Mouse (Mus musculus): ENCODE measurements around the gene Mdm4.
"Not testable (repeated sequence)": the region's sequence is repeated elsewhere in the genome, so short reads cannot be mapped to it uniquely, and the experiment has no call there.

Gene Mdm4

GRCm38 (mm10) chr1:133051829-133052228, 21.5 kb upstream of the Mdm4 start:
- no peak for DNase-seq (ENCODE audit: low read depth, low spot score)

- DNase-seq (ENCODE audit: low read depth, low spot score) = no peak
These were observed 19.7 kb upstream of the Mdm4 start for GRCm38 (mm10) chr1:133050001-133050431.

DNA sequence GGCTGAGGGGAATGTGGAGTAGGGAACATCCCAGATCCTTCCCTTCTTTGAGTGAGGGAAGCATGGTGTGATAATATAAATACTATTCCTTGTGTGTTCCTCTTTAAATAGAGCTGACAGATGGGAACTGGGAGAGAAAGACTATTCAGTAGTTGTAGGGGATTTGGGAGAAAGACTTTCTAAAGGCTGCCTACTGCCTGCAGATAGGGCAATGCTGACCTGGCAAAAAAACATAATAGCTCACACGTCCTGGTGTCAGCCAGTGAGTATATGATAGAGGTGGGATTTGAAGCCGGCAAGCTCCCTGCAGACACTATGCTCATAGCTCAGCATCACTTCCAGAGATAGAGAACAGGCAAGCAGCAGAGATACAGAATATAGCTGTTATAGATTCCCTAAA, 18.3 kb upstream of the Mdm4 start:
- DNase-seq (ENCODE audit: low read depth, low spot score) = no peak

GRCm38 (mm10) chr1:133047575-133047974, 17.2 kb upstream of the Mdm4 start:
- no peak for DNase-seq (ENCODE audit: low read depth, low spot score)

- DNase-seq (ENCODE audit: low read depth, low spot score) = no peak
These were observed 16.1 kb upstream of the Mdm4 start for GRCm38 (mm10) chr1:133046441-133046931.

DNA sequence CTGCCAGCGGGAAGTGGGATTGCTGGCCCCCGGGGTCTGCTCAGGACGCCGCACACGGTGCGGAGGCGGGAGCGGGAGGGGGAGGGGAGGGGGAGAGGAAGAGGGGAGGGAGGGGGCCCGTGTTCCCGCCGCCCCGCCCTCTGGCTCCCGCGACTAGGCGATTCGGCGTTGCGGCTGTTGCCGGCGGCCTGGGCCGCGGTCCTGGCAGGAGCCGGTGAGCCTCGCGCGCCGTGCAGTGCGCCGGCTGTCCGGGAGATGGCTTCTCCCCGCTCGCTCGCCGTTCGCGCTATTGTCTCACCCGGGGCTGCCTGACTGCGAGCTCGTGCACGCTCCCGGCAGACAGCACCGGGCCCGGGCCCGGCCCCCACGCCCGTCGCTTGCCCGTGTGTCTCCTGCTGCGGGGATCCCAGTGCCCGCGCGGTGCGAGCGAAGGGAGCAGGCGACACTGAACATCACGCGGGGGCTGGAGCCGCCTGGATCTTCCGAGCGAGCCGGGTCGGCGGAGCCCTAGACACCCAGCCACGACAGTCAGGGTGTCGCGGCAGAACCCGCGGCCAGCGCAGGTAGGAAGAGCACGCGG, 15.6 kb upstream of the Mdm4 start:
- no peak for DNase-seq (ENCODE audit: low read depth, low spot score)

GRCm38 (mm10) chr1:133045011-133045860, 14.9 kb upstream of the Mdm4 start, which contains the start of gene Pik3c2b:
Gene Pik3c2b, plus strand, starts transcription at chr1:133045667.
- no peak for DNase-seq (ENCODE audit: low read depth, low spot score)

DNA sequence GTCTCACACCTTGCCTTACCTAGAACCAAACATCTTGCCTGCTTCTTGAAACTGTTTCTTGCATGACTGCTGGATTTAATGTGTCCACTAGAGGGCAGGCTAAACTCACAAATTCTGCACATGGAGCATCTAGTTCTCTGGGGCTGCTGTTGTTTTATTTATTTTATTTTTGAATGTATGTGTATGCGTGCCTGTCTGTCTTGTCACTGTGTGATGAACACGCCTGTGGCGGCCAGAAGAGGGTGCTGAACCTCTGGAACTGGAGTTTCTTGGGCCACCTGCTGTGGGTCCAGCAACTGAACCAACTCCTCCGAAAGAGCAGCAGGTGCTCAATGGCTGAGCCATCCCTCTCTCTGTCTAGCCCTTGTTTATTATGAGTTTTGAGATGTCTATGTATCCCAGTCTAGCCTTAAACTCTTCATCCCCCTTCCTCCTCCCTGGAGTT, 9.2 kb upstream of the Mdm4 start:
- no peak for DNase-seq (ENCODE audit: low read depth, low spot score)

DNA sequence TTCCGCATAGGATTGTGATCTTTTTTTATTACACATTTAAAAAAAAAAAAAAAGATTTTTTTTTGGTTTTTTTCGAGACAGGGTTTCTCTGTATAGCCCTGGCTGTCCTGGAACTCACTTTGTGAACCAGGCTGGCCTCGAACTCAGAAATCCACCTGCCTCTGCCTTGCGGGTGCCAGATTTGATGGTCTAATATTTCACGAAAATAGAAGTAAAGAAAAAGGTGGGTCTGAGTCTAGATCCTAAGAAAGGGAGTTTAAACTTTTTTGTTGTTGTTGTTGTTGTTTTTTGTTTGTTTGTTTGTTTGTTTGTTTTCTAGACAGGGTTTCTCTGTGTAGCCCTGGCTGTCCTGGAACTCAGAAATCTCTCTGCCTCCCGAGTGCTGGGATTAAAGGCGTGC, 4.3 kb upstream of the Mdm4 start:
- not testable (repeated sequence) for DNase-seq (ENCODE audit: low read depth, low spot score)

GRCm38 (mm10) chr1:133034091-133034460, 3.7 kb upstream of the Mdm4 start:
- DNase-seq (ENCODE audit: low read depth, low spot score) = no peak

DNA sequence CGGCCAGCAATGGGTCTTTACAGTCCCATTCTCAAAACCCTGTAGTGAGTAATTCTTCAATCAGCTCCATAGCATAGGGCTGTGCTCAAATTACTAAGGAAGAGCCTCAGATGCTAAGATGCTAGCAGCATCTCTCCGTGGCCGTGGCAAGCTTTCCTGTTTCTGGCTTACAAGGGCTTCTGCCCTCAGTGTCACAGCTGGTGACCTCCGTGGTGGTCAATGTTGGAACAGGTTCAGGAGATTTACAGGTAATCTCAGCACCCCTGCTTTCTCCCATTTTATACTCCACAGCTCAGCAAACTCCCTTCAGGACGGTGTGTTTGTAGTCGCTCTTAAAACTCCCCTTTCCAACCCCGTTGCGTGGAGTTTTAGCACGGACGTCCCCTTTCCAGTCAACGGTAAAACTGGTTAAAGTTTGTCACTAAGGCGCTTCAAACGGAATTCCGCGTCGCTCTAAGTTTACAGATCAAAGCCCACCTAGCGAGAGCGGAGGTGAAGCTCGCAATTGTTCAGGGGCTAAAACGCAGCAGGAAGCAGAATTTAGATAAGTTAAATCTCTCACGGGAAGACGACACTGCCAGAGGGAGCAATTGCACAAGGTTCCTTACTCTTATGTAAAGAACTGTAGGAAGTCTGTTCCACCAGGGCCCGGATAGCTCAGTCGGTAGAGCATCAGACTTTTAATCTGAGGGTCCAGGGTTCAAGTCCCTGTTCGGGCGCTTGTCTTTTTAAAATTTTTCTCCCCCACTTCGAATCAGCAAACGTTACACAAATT, 3.1 kb upstream of the Mdm4 start:
- DNase-seq (ENCODE audit: low read depth, low spot score) = no peak

- no peak for DNase-seq (ENCODE audit: low read depth, low spot score)
These were observed 2.6 kb upstream of the Mdm4 start for GRCm38 (mm10) chr1:133032981-133033315.

DNA sequence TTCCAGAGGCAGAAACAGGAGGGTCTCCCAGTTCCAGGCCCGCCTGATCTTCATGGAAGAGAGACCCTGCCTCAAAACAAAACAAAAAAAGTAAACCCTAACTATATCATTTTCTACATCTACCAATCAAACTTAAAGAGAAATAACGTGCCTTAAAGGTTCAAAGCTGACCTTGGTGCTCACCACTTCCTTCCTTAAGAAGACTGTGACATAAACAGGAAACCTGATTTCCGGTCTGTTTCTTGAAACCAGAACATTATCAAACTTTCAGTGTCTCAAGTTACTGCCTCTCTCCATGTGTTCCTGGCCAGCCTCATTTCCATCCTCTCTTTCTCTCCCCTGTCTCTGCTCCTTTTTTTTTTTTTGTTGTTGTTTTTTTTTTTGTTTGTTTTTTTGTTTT, 617 bp downstream of the Mdm4 start:
- DNase-seq (ENCODE audit: low read depth, low spot score) = no peak

- DNase-seq (ENCODE audit: low read depth, low spot score) = no peak
These were observed 2.4 kb downstream of the Mdm4 start for GRCm38 (mm10) chr1:133027980-133028379.

DNA sequence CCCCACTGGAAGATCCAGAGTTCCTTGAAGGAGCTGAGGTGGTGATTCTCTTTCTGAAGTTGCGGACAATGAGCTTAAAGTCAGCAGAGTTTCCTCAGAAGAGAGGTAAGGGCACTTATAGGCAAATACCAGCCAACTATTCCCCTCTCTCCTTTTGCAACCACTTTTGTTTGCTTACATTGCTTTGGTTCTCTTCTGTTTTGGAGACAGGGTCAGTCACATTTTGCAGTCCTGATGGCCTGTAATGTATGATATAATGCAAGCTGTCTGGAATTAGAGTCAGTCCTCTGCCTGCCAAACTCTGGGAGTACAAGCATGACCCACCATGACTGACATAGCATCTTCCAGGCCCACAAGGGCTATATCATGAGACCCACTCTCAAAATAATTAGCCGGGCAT, 3.2 kb downstream of the Mdm4 start:
- no peak for DNase-seq (ENCODE audit: low read depth, low spot score)

GRCm38 (mm10) chr1:133025796-133026190, 4.6 kb downstream of the Mdm4 start:
- not testable (repeated sequence) for DNase-seq (ENCODE audit: low read depth, low spot score)

- peak; percentile 97 for DNase-seq (ENCODE audit: low read depth, low spot score)
These were observed 5.1 kb downstream of the Mdm4 start for GRCm38 (mm10) chr1:133025051-133025795.

DNA sequence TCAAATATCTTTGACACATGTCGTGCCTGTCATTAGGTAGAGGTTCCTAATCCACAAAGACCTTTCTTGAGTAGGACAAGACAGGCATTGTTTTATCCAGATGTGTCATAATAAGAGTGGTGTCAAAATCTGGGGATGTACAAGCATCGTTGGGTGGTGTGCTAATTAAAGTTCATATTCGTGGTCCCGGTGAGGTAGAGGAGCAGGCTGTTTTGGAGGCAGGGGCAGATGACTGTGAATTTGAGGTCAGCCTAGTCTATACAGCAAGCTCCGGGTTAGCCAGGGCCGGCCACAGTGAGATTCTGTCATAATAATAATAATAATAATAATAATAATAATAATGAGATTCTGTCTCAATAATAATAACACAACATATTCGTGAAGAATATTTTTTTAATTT, 5.9 kb downstream of the Mdm4 start:
- no peak for DNase-seq (ENCODE audit: low read depth, low spot score)

DNA sequence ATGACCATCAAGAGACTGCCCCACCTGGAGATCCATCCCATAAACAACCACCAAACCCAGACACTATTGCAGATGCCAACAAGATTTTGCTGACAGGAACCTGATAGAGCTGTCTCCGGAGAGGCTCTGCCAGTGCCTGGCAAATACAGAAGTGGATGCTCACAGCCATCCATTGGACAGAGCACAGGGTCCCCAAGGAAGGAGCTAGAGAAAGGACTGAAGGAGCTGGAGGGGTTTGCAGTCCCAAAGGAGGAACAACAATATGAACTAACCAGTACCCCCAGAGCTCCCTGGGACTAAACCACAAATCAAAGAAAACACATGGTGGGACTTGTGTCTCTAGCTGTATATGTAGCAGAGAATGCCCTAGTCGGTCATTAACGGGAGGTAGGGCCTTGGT, 6.6 kb downstream of the Mdm4 start:
- not testable (repeated sequence) for DNase-seq (ENCODE audit: low read depth, low spot score)

DNA sequence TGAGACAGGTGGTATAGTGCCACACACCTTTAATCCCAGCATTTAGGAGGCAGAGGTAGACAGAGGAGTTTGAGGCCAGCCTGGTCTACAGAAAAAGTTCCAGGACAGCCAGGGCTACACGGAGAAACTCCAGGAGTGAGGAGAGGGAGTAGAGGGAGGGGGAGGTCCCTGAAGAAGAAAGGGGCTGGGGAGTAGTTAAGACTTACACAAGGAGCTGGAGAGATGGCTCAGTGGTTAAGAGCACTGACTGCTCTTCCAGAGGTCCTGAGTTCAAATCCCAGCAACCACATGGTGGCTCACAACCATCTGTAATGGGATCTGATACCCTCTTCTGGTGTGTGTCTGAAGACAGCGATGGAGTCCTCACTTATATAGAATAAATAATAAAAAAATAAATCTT, 8.4 kb downstream of the Mdm4 start:
- DNase-seq (ENCODE audit: low read depth, low spot score) = not testable (repeated sequence)

GRCm38 (mm10) chr1:133021391-133021790, 9.0 kb downstream of the Mdm4 start:
- no peak for DNase-seq (ENCODE audit: low read depth, low spot score)
